Mouse (Mus musculus) midbrain, embryonic 13.5 days (tissue): ENCODE data around the gene Braf. TPM values are rescaled to one million over a fixed set of nuclear protein-coding genes. Genes with fewer than 3 reads are reported as not detected.
"Not testable (repeated sequence)": the region's sequence is repeated elsewhere in the genome, so short reads cannot be mapped to it uniquely, and the experiment has no call there.

ENCODE experiments used
- ATAC-seq: fragments of 200-750 bp; cut with Nextera tagmentation; 2 replicates; pipeline ENCODE4 v1.8.0; 2017; ENCODE audit warnings: mild to moderate bottlenecking, moderate TSS enrichment, moderate library complexity
- H3K27ac ChIP-seq: fragments of 300-500 bp; sonication (generic); 2 replicates; pipeline ENCODE4 v1.5.1; 2015; ENCODE audit warnings: inconsistent platforms, mild to moderate bottlenecking, moderate library complexity
- H3K27me3 ChIP-seq: fragments of 300-500 bp; sonication (generic); 2 replicates; pipeline ENCODE4 v1.6.1; 2015; ENCODE audit warnings: mild to moderate bottlenecking, inconsistent platforms
- H3K36me3 ChIP-seq: fragments of 300-500 bp; sonication (generic); 2 replicates; pipeline ENCODE4 v1.6.1; 2015; ENCODE audit warnings: mild to moderate bottlenecking, inconsistent platforms
- H3K4me1 ChIP-seq: fragments of 300-500 bp; sonication (generic); replicated peaks from 2 replicates; pipeline ENCODE4 v1.6.1; 2015; ENCODE audit warnings: inconsistent platforms
- H3K4me2 ChIP-seq: fragments of 300-500 bp; sonication (generic); replicated peaks from 2 replicates; pipeline ENCODE4 v1.6.1; 2015; ENCODE audit warnings: moderate library complexity, mild to moderate bottlenecking, inconsistent platforms
- H3K4me3 ChIP-seq: fragments of 300-500 bp; sonication (generic); replicated peaks from 2 replicates; pipeline ENCODE4 v1.5.1; 2015; ENCODE audit warnings: mild to moderate bottlenecking, inconsistent platforms
- H3K9ac ChIP-seq: fragments of 300-500 bp; sonication (generic); replicated peaks from 2 replicates; pipeline ENCODE4 v1.6.1; 2015; ENCODE audit warnings: mild to moderate bottlenecking, inconsistent platforms
- H3K9me3 ChIP-seq: fragments of 300-500 bp; sonication (generic); 2 replicates; pipeline ENCODE4 v1.6.1; 2016; ENCODE audit warnings: mild to moderate bottlenecking, inconsistent platforms
- WGBS: fragments of 180-500 bp; shearing (Covaris S2); methylation state at CpG from one replicate; pipeline ENCODE4 v1.1.7; 2015; 5-methylcytosine and 5-hydroxymethylcytosine counted together
- polyA plus RNA-seq: library from polyadenylated mRNA; unstranded; fragments of >200 nt; fragmentation: Nextera tagmentation; extraction: Ambion mirVana; gene quantifications from 2 replicates; pipeline ENCODE4 v1.2.1, GENCODE M21; 2015

Gene Braf
- polyA plus RNA-seq, 1 experiment from 2014 or later = 23.2 TPM

GRCm38 (mm10) chr6:39717049-39717448, 8.2 kb downstream of the Braf start:
- Histone ChIP-seq H3K4me3 (no peak overlapping the region), H3K9ac (no peak overlapping the region), H3K4me2 (no peak overlapping the region), H3K9me3 (no peaks in the 10 kb centered on the region), H3K27ac (no peak overlapping the region), H3K4me1 (peaks cover 18% of the 10 kb centered on the region), H3K27me3 (no peaks in the 10 kb centered on the region), H3K36me3 (no peaks in the 10 kb centered on the region)
- ATAC-seq = no peak
- WGBS = 93% methylated on average over 2 of the region's 2 CpGs

DNA sequence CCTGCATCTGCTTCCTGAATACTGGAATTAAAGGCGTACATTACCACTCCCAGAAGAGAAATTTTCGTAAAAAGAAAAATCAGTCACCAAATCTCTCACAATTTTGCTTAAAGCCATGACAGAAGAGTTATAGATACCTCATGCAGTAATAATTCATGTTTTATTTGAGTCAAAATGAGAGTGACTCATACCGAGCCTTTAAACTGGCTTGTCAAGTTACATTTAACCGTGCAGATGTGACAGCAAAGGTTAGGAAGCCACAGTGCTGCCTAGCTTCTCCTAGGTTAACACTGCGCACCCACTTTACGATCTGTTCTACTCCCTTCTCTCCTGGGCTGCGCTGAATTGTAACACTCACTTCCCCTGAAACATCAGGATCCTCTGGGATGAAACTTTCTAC, 10.9 kb downstream of the Braf start:
- Histone ChIP-seq H3K36me3 (0 out of 2 replicates have a peak, but pooled peaks cover 2% of the 10 kb centered on the region), H3K4me3 (no peak overlapping the region), H3K4me2 (no peak overlapping the region), H3K4me1 (peaks cover 6% of the 10 kb centered on the region), H3K9ac (no peak overlapping the region), H3K27me3 (no peaks in the 10 kb centered on the region), H3K9me3 (no peaks in the 10 kb centered on the region), H3K27ac (no peak overlapping the region)
- WGBS = 77% methylated on average over 7 of the region's 7 CpGs
- no peak for ATAC-seq

- Histone ChIP-seq H3K4me1 (no peaks in the 10 kb centered on the region; the same call in 1 of the 2 replicates), H3K27ac (no peak overlapping the region), H3K27me3 (no peaks in the 10 kb centered on the region), H3K4me2 (no peak overlapping the region), H3K36me3 (0 out of 2 replicates have a peak, but pooled peaks cover 2% of the 10 kb centered on the region), H3K4me3 (no peak overlapping the region), H3K9ac (no peak overlapping the region), H3K9me3 (no peaks in the 10 kb centered on the region)
- WGBS = 77% methylated on average over 3 of the region's 3 CpGs
- no peak for ATAC-seq
Measured at GRCm38 (mm10) chr6:39713399-39713798, 11.9 kb downstream of the Braf start.

- Histone ChIP-seq H3K4me1 (no peaks in the 10 kb centered on the region), H3K9me3 (no peaks in the 10 kb centered on the region), H3K4me3 (no peak overlapping the region), H3K36me3 (no peaks in the 10 kb centered on the region), H3K27ac (no peak overlapping the region), H3K9ac (no peak overlapping the region), H3K4me2 (no peak overlapping the region), H3K27me3 (no peaks in the 10 kb centered on the region)
- ATAC-seq = no peak
- WGBS = 91% methylated on average over 4 of the region's 4 CpGs
Measured at GRCm38 (mm10) chr6:39705625-39706024, 19.6 kb downstream of the Braf start.

DNA sequence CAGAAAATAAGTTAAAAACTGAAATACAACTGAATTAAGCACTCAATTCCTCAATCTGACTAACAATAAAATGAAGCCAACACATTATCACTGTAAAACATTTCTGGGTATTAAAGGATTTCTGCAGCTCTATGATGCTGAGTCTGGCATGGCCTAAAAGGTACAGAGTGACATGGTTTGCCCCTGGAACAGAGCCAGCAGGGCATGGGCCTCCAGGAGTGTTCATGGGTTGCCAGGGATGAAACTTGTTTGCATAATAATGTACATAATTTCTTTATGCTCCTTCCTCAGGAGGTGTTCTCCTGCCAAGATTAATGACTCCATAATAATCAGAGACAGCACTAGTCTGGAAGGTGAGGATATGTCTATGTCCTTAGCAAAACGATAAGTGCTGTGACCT, 32.1 kb downstream of the Braf start:
- Histone ChIP-seq H3K36me3 (no peaks in the 10 kb centered on the region; the same call in 1 of the 2 replicates), H3K27ac (no peak overlapping the region), H3K4me1 (peaks cover 5% of the 10 kb centered on the region; the same call in 1 of the 2 replicates), H3K27me3 (no peaks in the 10 kb centered on the region), H3K9ac (no peak overlapping the region), H3K4me3 (no peak overlapping the region), H3K4me2 (no peak overlapping the region), H3K9me3 (no peaks in the 10 kb centered on the region)
- no peak for ATAC-seq
- WGBS = 79% methylated on average over 1 of the region's 1 CpGs

DNA sequence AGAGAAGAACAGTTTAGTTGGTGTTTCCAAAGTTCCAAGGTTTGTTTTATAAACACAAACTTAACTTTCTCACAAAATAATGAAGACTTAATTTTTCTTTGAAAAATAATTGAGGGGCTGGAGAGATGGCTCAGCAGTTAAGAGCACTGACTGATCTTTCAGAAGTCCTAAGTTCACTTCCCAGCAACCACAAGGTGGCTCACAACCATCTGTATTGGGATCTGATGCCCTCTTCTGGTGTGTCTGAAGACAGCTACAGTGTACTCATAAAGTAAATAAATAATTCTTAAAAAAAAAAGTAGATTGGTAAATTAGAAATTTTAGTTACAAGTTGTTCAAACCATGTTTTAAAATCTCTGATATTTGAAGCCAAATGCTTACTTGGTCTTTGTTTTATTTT, 38.4 kb downstream of the Braf start:
- H3K4me2 ChIP-seq, ATAC-seq, H3K9me3 ChIP-seq, H3K36me3 ChIP-seq, H3K4me1 ChIP-seq, H3K4me3 ChIP-seq, H3K9ac ChIP-seq, H3K27ac ChIP-seq, H3K27me3 ChIP-seq: not testable (repeated sequence)

DNA sequence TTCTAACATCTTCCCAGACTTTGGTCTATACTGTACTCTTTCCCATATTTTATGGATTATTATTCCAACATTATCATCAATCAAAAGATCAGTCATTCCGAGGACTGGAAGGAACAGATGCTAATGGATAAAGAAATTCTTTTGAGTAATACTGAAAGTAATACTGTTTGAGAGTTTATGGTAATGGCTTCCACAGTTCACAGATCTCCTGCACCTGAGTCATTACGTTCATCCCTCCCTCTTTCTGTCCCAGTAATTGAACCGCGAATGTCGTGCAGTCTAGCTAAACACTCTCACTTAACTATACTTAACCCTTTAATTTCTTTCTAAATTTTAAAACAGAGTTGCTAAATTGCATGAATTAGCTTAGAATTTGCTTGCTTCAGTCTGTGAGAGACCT, 43.5 kb downstream of the Braf start:
- 67% methylated on average over 5 of the region's 5 CpGs for WGBS

GRCm38 (mm10) chr6:39680524-39680923, 44.7 kb downstream of the Braf start:
- H3K4me1 ChIP-seq = peaks cover 6% of the 10 kb centered on the region; the same call in 1 of the 2 replicates
- no peak overlapping the region for H3K27ac ChIP-seq
- no peaks in the 10 kb centered on the region for H3K27me3 ChIP-seq
- H3K36me3 ChIP-seq = peaks cover 17% of the 10 kb centered on the region
- no peak for ATAC-seq
- H3K9me3 ChIP-seq = no peaks in the 10 kb centered on the region
- no peak overlapping the region for H3K9ac ChIP-seq
- H3K4me2 ChIP-seq = no peak overlapping the region
- WGBS = 25% methylated on average over 4 of the region's 4 CpGs
- H3K4me3 ChIP-seq = no peak overlapping the region

More for the DNA sequence above, 43.5 kb downstream of the Braf start:
- Histone ChIP-seq H3K27me3 (no peaks in the 10 kb centered on the region), H3K9me3 (no peaks in the 10 kb centered on the region), H3K36me3 (peaks cover 12% of the 10 kb centered on the region), H3K4me3 (no peak overlapping the region), H3K4me2 (no peak overlapping the region), H3K9ac (no peak overlapping the region), H3K27ac (no peak overlapping the region), H3K4me1 (peaks cover 6% of the 10 kb centered on the region; the same call in 1 of the 2 replicates)
- ATAC-seq = no peak

GRCm38 (mm10) chr6:39678241-39678640, 47.0 kb downstream of the Braf start:
- Histone ChIP-seq H3K27me3 (no peaks in the 10 kb centered on the region), H3K9ac (no peak overlapping the region), H3K4me2 (no peak overlapping the region), H3K36me3 (peaks cover 20% of the 10 kb centered on the region), H3K27ac (no peak overlapping the region), H3K4me1 (peaks cover 6% of the 10 kb centered on the region; the same call in 1 of the 2 replicates), H3K4me3 (no peak overlapping the region), H3K9me3 (no peaks in the 10 kb centered on the region)
- 96% methylated on average over 1 of the region's 1 CpGs for WGBS
- no peak for ATAC-seq

DNA sequence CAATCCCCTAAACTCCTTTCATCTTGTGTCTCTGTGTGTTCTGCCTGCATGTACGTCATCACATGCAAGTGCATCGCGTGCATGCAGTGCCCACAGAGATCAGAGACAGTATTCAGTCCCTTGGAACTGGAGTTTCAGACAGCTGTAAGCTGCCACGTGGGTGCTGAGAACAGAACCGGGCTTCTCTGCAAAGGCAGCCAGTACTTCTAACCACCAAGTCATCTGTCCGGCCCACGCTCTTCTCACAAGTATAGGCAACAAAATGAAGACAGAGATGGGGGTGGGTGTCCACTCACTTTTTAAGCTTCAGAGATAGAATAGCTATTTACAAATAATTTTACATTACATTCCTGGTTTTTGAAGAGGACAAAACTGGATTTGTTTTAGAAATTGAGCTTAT, 50.2 kb downstream of the Braf start:
- Histone ChIP-seq H3K4me1 (no peaks in the 10 kb centered on the region), H3K36me3 (peaks cover 24% of the 10 kb centered on the region), H3K9ac (no peak overlapping the region), H3K27ac (no peak overlapping the region), H3K4me3 (no peak overlapping the region), H3K4me2 (no peak overlapping the region), H3K27me3 (no peaks in the 10 kb centered on the region), H3K9me3 (no peaks in the 10 kb centered on the region)
- 88% methylated on average over 7 of the region's 7 CpGs for WGBS
- ATAC-seq = no peak

GRCm38 (mm10) chr6:39611296-39611695, 114.0 kb downstream of the Braf start:
- Histone ChIP-seq H3K27ac (no peak overlapping the region), H3K9me3 (no peaks in the 10 kb centered on the region), H3K27me3 (no peaks in the 10 kb centered on the region), H3K36me3 (peaks cover 39% of the 10 kb centered on the region), H3K4me2 (no peak overlapping the region), H3K9ac (no peak overlapping the region), H3K4me3 (no peak overlapping the region), H3K4me1 (no peaks in the 10 kb centered on the region)
- ATAC-seq = no peak
- 88% methylated on average over 2 of the region's 2 CpGs for WGBS

- ATAC-seq = no peak
- WGBS = 72% methylated on average over 2 of the region's 2 CpGs
Measured at GRCm38 (mm10) chr6:39610207-39610606, 115.1 kb downstream of the Braf start.

GRCm38 (mm10) chr6:39607365-39607764, 117.9 kb downstream of the Braf start:
- H3K4me1 ChIP-seq = no peaks in the 10 kb centered on the region
- H3K27ac ChIP-seq = no peak overlapping the region
- H3K9ac ChIP-seq = no peak overlapping the region
- H3K27me3 ChIP-seq = no peaks in the 10 kb centered on the region
- no peak for ATAC-seq
- H3K9me3 ChIP-seq = no peaks in the 10 kb centered on the region
- peaks cover 24% of the 10 kb centered on the region for H3K36me3 ChIP-seq
- no peak overlapping the region for H3K4me3 ChIP-seq
- 72% methylated on average over 5 of the region's 5 CpGs for WGBS
- H3K4me2 ChIP-seq = no peak overlapping the region

More at GRCm38 (mm10) chr6:39610207-39610606, 115.1 kb downstream of the Braf start:
- H3K27me3 ChIP-seq = no peaks in the 10 kb centered on the region
- H3K9ac ChIP-seq = no peak overlapping the region
- H3K4me3 ChIP-seq = no peak overlapping the region
- no peaks in the 10 kb centered on the region for H3K4me1 ChIP-seq
- H3K27ac ChIP-seq = no peak overlapping the region
- H3K36me3 ChIP-seq = peaks cover 33% of the 10 kb centered on the region
- no peaks in the 10 kb centered on the region for H3K9me3 ChIP-seq
- H3K4me2 ChIP-seq = no peak overlapping the region
